Mouse (Mus musculus): ENCODE measurements around the gene Rilp. TPM values are rescaled to one million over a fixed set of nuclear protein-coding genes. Genes with fewer than 3 reads are reported as not detected.

Rilp gene
- polyA plus RNA-seq (2015; fragmentation: Nextera tagmentation; extraction: Ambion mirVana): 2.9 and 4.2 TPM in 2 replicates

- Histone ChIP-seq H3K4me3 (ENCODE audit: low read length) (peak within 1 kb of the TSS; percentile 50), H3K27ac (ENCODE audit: low read depth, low read length) (peak within 1 kb of the TSS; percentile 70), H3K27me3 (replicated peaks; ENCODE audit: control insufficient read depth, insufficient read depth, low read length) (no peaks in the 10 kb centered on the region), H3K36me3 (ENCODE audit: control insufficient read depth, insufficient read depth, low read length) (peaks cover 29% of the 10 kb centered on the region), H3K4me1 (ENCODE audit: control insufficient read depth, insufficient read depth, low read depth, low read length) (peaks cover 9% of the 10 kb centered on the region), H3K9me3 (ENCODE audit: control insufficient read depth, low read length) (no peaks in the 10 kb centered on the region), H3K4me2 (ENCODE audit: low read length) (peak within 1 kb of the TSS; percentile 83), H3K9ac (ENCODE audit: low read depth, low read length) (peak within 1 kb of the TSS; percentile 73)
- WGBS: 2% methylated on average over 43 of the region's 43 CpGs
- ATAC-seq: peak; percentile 81
Measured at GRCm38 (mm10) chr11:75509741-75510626, at the start of gene Rilp. TSS of gene Rilp (plus strand) at chr11:75510094.

- Histone ChIP-seq H3K27me3 (replicated peaks; ENCODE audit: control insufficient read depth, insufficient read depth, low read length) (no peaks in the 10 kb centered on the region), H3K4me1 (ENCODE audit: control insufficient read depth, insufficient read depth, low read depth, low read length) (peaks cover 23% of the 10 kb centered on the region), H3K9me3 (ENCODE audit: control insufficient read depth, low read length) (no peaks in the 10 kb centered on the region), H3K27ac (ENCODE audit: low read depth, low read length) (peak overlapping the region; percentile 82), H3K36me3 (ENCODE audit: control insufficient read depth, insufficient read depth, low read length) (peaks cover 3% of the 10 kb centered on the region), H3K4me2 (ENCODE audit: low read length) (peak overlapping the region; percentile 76), H3K9ac (ENCODE audit: low read depth, low read length) (peak overlapping the region; percentile 55), H3K4me3 (ENCODE audit: low read length) (peak overlapping the region; percentile 86)
- ATAC-seq: peak; percentile 24
- WGBS: 2% methylated on average over 19 of the region's 19 CpGs
Measured at GRCm38 (mm10) chr11:75460103-75460843, 49.6 kb upstream of the Rilp start.

- H3K27me3 ChIP-seq (replicated peaks; ENCODE audit: control insufficient read depth, insufficient read depth, low read length): no peaks in the 10 kb centered on the region
- peak within 1 kb of the TSS; percentile 82 for H3K27ac ChIP-seq (ENCODE audit: low read depth, low read length)
- H3K4me3 ChIP-seq (ENCODE audit: low read length): peak within 1 kb of the TSS; percentile 86
- H3K9me3 ChIP-seq (ENCODE audit: control insufficient read depth, low read length): no peaks in the 10 kb centered on the region
- H3K4me1 ChIP-seq (ENCODE audit: control insufficient read depth, insufficient read depth, low read depth, low read length): peaks cover 23% of the 10 kb centered on the region
- peaks cover 10% of the 10 kb centered on the region for H3K36me3 ChIP-seq (ENCODE audit: control insufficient read depth, insufficient read depth, low read length)
- peak; percentile 97 for ATAC-seq
- peak within 1 kb of the TSS; percentile 78 for H3K4me2 ChIP-seq (ENCODE audit: low read length)
- WGBS: under 1% methylated on average over 46 of the region's 46 CpGs
- peak within 1 kb of the TSS; percentile 86 for H3K9ac ChIP-seq (ENCODE audit: low read depth, low read length)
Measured at GRCm38 (mm10) chr11:75460844-75461742, 48.8 kb upstream of the Rilp start, which contains the start of gene Tlcd2. TSS of gene Tlcd2 (plus strand) at chr11:75461715.

GRCm38 (mm10) chr11:75461743-75462252, 48.1 kb upstream of the Rilp start:
- Histone ChIP-seq H3K4me2 (ENCODE audit: low read length) (peak overlapping the region; percentile 78), H3K9me3 (ENCODE audit: control insufficient read depth, low read length) (no peaks in the 10 kb centered on the region), H3K27ac (ENCODE audit: low read depth, low read length) (peak overlapping the region; percentile 73), H3K9ac (ENCODE audit: low read depth, low read length) (peak overlapping the region; percentile 86), H3K27me3 (replicated peaks; ENCODE audit: control insufficient read depth, insufficient read depth, low read length) (no peaks in the 10 kb centered on the region), H3K4me3 (ENCODE audit: low read length) (peak overlapping the region; percentile 86), H3K36me3 (ENCODE audit: control insufficient read depth, insufficient read depth, low read length) (peaks cover 10% of the 10 kb centered on the region), H3K4me1 (ENCODE audit: control insufficient read depth, insufficient read depth, low read depth, low read length) (peaks cover 23% of the 10 kb centered on the region)
- WGBS: 2% methylated on average over 28 of the region's 30 CpGs
- peak; percentile 31 for ATAC-seq

GRCm38 (mm10) chr11:75462253-75462783, 47.6 kb upstream of the Rilp start:
- Histone ChIP-seq H3K36me3 (ENCODE audit: control insufficient read depth, insufficient read depth, low read length) (peaks cover 10% of the 10 kb centered on the region), H3K27ac (ENCODE audit: low read depth, low read length) (peak overlapping the region; percentile 59; the same call in 1 of the 2 replicates), H3K27me3 (replicated peaks; ENCODE audit: control insufficient read depth, insufficient read depth, low read length) (no peaks in the 10 kb centered on the region), H3K9ac (ENCODE audit: low read depth, low read length) (peak overlapping the region; percentile 86), H3K9me3 (ENCODE audit: control insufficient read depth, low read length) (no peaks in the 10 kb centered on the region), H3K4me3 (ENCODE audit: low read length) (peak overlapping the region; percentile 86), H3K4me1 (ENCODE audit: control insufficient read depth, insufficient read depth, low read depth, low read length) (peaks cover 23% of the 10 kb centered on the region), H3K4me2 (ENCODE audit: low read length) (peak overlapping the region; percentile 78)
- ATAC-seq: no peak
- WGBS: 4% methylated on average over 13 of the region's 16 CpGs

- Histone ChIP-seq H3K27me3 (replicated peaks; ENCODE audit: control insufficient read depth, insufficient read depth, low read length) (no peaks in the 10 kb centered on the region), H3K9me3 (ENCODE audit: control insufficient read depth, low read length) (no peaks in the 10 kb centered on the region), H3K36me3 (ENCODE audit: control insufficient read depth, insufficient read depth, low read length) (peaks cover 10% of the 10 kb centered on the region), H3K4me2 (ENCODE audit: low read length) (peak overlapping the region; percentile 78), H3K4me3 (ENCODE audit: low read length) (peak overlapping the region; percentile 86), H3K9ac (ENCODE audit: low read depth, low read length) (peak overlapping the region; percentile 86; the same call in 1 of the 2 replicates), H3K4me1 (ENCODE audit: control insufficient read depth, insufficient read depth, low read depth, low read length) (peaks cover 24% of the 10 kb centered on the region), H3K27ac (ENCODE audit: low read depth, low read length) (no peak overlapping the region; the same call in 1 of the 2 replicates)
- ATAC-seq: no peak
- WGBS: 4% methylated on average over 9 of the region's 9 CpGs
Measured at GRCm38 (mm10) chr11:75462865-75463336, 47.0 kb upstream of the Rilp start.

- Histone ChIP-seq H3K9ac (ENCODE audit: low read depth, low read length) (peak overlapping the region; percentile 1; the same call in 1 of the 2 replicates), H3K27me3 (replicated peaks; ENCODE audit: control insufficient read depth, insufficient read depth, low read length) (no peaks in the 10 kb centered on the region), H3K4me2 (ENCODE audit: low read length) (no peak overlapping the region), H3K27ac (ENCODE audit: low read depth, low read length) (no peak overlapping the region), H3K4me1 (ENCODE audit: control insufficient read depth, insufficient read depth, low read depth, low read length) (peaks cover 26% of the 10 kb centered on the region), H3K36me3 (ENCODE audit: control insufficient read depth, insufficient read depth, low read length) (peaks cover 10% of the 10 kb centered on the region), H3K4me3 (ENCODE audit: low read length) (no peak overlapping the region), H3K9me3 (ENCODE audit: control insufficient read depth, low read length) (no peaks in the 10 kb centered on the region)
- WGBS: 70% methylated on average over 4 of the region's 4 CpGs
- no peak for ATAC-seq
Measured at GRCm38 (mm10) chr11:75463624-75464023, 46.3 kb upstream of the Rilp start.

GRCm38 (mm10) chr11:75464417-75464816, 45.5 kb upstream of the Rilp start:
- Histone ChIP-seq H3K4me1 (ENCODE audit: control insufficient read depth, insufficient read depth, low read depth, low read length) (peaks cover 26% of the 10 kb centered on the region), H3K4me2 (ENCODE audit: low read length) (no peak overlapping the region), H3K9ac (ENCODE audit: low read depth, low read length) (no peak overlapping the region), H3K9me3 (ENCODE audit: control insufficient read depth, low read length) (no peaks in the 10 kb centered on the region), H3K27ac (ENCODE audit: low read depth, low read length) (no peak overlapping the region), H3K36me3 (ENCODE audit: control insufficient read depth, insufficient read depth, low read length) (peaks cover 10% of the 10 kb centered on the region), H3K27me3 (replicated peaks; ENCODE audit: control insufficient read depth, insufficient read depth, low read length) (no peaks in the 10 kb centered on the region), H3K4me3 (ENCODE audit: low read length) (no peak overlapping the region)
- no peak for ATAC-seq
- WGBS: 90% methylated on average over 6 of the region's 6 CpGs

All from hindbrain, embryonic 16.5 days (tissue).